Mouse (Mus musculus) megakaryocyte-erythroid progenitor cell, adult 5 weeks (primary cell): Measurements from ENCODE around the gene Mrps27. TPM values are rescaled to one million over a fixed set of nuclear protein-coding genes. Genes with fewer than 3 reads are reported as not detected.

Experiments used
- polyA plus RNA-seq: library from polyadenylated mRNA; stranded (reverse); fragments of >175 nt; gene quantifications from 2 replicates; pipeline ENCODE4 v1.2.3, GENCODE M21; 2012

Gene Mrps27
- polyA plus RNA-seq, result 12.3 and 13.5 TPM in 2 replicates

DNA sequence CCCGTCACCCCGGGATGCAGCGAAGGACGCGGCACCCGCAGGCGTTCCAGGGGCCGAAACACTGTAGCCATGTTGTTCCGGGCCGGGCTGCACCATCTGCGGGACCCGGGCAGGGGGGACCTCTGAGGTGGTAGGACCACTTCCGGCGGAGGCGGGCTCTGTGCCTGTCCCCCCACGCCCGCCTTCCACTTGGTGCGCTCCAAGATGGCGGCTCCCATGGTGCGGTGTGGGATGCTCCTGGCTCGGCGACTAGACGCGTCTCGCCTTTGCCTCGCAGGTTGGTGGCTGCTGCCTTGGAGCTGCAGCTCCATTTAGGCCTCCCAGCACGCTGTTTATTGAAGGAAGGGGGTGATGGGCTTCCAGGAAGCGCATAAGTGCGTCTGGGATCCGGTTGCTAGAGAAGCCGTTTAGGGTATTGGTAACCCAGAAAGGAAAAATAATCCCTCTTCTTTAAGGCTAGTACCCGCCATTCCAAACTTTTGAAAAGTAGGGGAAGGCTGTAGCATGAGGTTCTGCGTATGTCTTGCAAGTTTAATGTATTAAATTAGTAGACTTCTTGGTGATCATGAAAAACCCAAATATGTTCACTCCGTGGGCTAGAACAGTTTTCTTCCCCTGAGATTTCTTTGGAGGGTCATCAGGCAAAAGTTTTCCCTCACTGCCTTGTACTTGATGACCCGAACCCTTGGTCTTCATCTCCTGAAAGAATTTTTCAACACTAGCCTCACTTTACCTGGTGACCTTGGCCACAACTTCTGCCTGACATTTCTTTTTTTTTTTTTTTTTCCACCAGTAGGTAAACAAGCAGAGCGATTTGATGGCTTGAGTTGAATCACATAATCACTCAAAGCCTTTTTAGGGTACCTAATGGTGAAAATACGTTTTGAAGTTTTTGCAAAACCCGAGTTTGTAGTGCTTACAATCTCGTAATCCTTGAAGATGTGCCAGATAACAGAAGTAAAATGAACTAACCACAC lies at the start of gene Mrps27, which contains the start of gene Ptcd2:
Gene Mrps27 (plus strand): TSS at position 188 of the 977 bp plus-strand sequence.
Gene Ptcd2 (minus strand): TSS at position 107 of the 977 bp plus-strand sequence.

Other genes starting within 250 kb of the Mrps27 start
- gene Zfp366, start 160.0 kb upstream of the Mrps27 start, polyA plus RNA-seq, result 0.67 and 0.80 TPM in 2 replicates
- gene Ptcd2, start 81 bp upstream of the Mrps27 start, polyA plus RNA-seq, result 28.0 TPM in 2 replicates
- gene Map1b, start 171.8 kb downstream of the Mrps27 start, polyA plus RNA-seq, result 0.03 TPM in 1 of 2 replicates, not detected in the other